In the genomic region with DNA sequence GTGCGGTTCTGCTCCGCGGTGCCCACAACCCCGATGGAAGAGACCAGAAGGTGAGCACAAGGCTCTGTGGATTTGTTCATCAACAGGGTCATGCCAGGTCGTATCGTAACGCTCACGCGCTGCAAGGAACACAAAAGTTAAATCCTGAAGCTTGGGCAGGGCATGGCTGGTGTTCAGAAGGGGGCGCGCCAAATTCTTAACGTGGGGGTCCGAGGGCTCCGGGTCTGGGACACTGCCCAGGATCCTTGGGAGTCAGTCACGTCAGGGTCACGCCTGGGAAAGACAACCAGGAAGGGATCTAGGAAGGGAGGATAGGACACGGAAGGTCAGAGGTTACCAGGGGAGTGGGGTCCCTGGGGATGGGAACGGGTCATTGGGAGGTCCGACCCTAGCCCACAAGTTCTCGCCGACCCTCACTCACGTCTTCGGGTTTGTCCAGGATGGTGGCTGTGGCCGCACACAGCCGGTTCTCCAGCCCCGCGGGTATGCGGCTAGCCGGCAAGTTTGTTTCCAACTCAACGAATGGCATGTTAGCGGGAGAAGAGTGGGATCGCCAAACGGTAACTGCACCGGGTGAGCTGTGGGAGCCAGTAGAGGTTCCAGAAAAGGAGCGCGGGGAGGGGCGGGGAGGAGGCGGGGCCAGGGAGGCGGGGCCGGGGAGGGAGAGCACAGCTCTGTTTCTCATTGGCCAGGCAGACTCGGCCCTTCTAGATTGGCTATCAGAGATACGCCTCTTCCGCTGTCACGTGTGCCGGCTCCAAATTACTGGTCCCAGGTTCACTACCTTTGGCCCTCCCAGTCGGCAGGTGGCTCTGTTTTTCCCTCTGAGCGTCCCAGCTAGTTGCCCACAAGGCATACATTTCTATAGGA, we compare ENCODE assay signal across 8 mouse cellular contexts. TPM values are rescaled to one million over a fixed set of nuclear protein-coding genes. Genes with fewer than 3 reads are reported as not detected.
A peak's percentile ranks its signal among the peaks of the same experiment; 100 is the strongest.
DNase-seq lines count a peak whose midpoint lies in the region; ATAC-seq and TF ChIP-seq lines count a peak whose summit lies in the region.

TSS of gene Ddt (minus strand) at position 620 of the 870 bp plus-strand sequence.

- peak within 1 kb of the TSS; percentile 98 for H3K4me2 ChIP-seq in forebrain, embryonic 13.5 days

- peak; percentile 65 for TF ChIP-seq CTCF in ES-Bruce4 (IDR thresholded peaks at IDR 0.05; ENCODE audit: low read depth, low read length)

- H3K9me3 ChIP-seq in ES-Bruce4 (replicated peaks; ENCODE audit: control insufficient read depth, insufficient read depth, low read length, poor library complexity, severe bottlenecking), result no peaks in the 10 kb centered on the region
- H3K9me3 ChIP-seq in forebrain, embryonic 13.5 days (replicated peaks), result no peaks in the 10 kb centered on the region

- peak within 1 kb of the TSS; percentile 46; the same call in 1 of the 2 replicates for H3K27ac ChIP-seq in ES-Bruce4 (ENCODE audit: insufficient read depth, low read length)
- H3K27ac ChIP-seq in forebrain, embryonic 13.5 days, result no peak within 1 kb of the TSS

- 0 out of 2 replicates have a peak, but pooled peaks have one; percentile 36 for TF ChIP-seq EP300 in ES-Bruce4 (IDR thresholded peaks at IDR 0.05; ENCODE audit: insufficient read depth, low read depth, low read length)

- no peaks in the 10 kb centered on the region for H3K4me1 ChIP-seq in ES-Bruce4 (ENCODE audit: control insufficient read depth, insufficient read depth, low read length)
- H3K4me1 ChIP-seq in forebrain, embryonic 13.5 days, result peaks cover 8% of the 10 kb centered on the region

- peak within 1 kb of the TSS; percentile 60 for H3K9ac ChIP-seq in ES-Bruce4 (ENCODE audit: low read depth, poor library complexity, severe bottlenecking)
- peak within 1 kb of the TSS; percentile 77 for H3K9ac ChIP-seq in forebrain, embryonic 13.5 days

- H3K36me3 ChIP-seq in ES-Bruce4 (ENCODE audit: control insufficient read depth, insufficient read depth, low read length, poor library complexity, severe bottlenecking), result no peaks in the 10 kb centered on the region
- H3K36me3 ChIP-seq in forebrain, embryonic 13.5 days (ENCODE audit: poor library complexity, severe bottlenecking), result no peaks in the 10 kb centered on the region

- peak within 1 kb of the TSS; percentile 83 for H3K4me3 ChIP-seq in ES-Bruce4 (ENCODE audit: low read depth, low read length)
- peak within 1 kb of the TSS; percentile 68 for H3K4me3 ChIP-seq in forebrain, embryonic 13.5 days

- whole genome bisulfite sequencing in forebrain, embryonic 13.5 days, result under 1% methylated on average over 46 of the region's 47 CpGs

- ATAC-seq in cerebellum, adult (ENCODE audit: insufficient number of reproducible peaks, low FRiP score, low TSS enrichment), result peak; percentile 96
- ATAC-seq in forebrain, embryonic 13.5 days, result peak; percentile 97
- peak; percentile 96 for ATAC-seq in neutrophil, adult 5-6 weeks (ENCODE audit: extremely low read depth, insufficient number of reproducible peaks, low FRiP score, poor library complexity, severe bottlenecking)

- peak; percentile 82 to 85 for DNase-seq in heart, postnatal 10 days
- peak; percentile 87 for DNase-seq in layer of hippocampus, adult 11-12 months (ENCODE audit: low spot score)
- DNase-seq in lung, adult 18-20 months, result peak; percentile 92 to 93
- peak; percentile 74 to 88 for DNase-seq in thymus, adult 18-20 months

- intact Hi-C loops in heart, postnatal 10 days (cut with DNase I), result loop anchor here (2.0 kb wide), 1 partner anchor 62 kb away; no protein-coding TSS in a partner anchor

- H3K27me3 ChIP-seq in ES-Bruce4 (ENCODE audit: control insufficient read depth, insufficient read depth, low read length, poor library complexity, severe bottlenecking), result no peaks in the 10 kb centered on the region
- peaks cover 17% of the 10 kb centered on the region for H3K27me3 ChIP-seq in forebrain, embryonic 13.5 days

- peak; percentile 71 for TF ChIP-seq POLR2A in ES-Bruce4 (IDR thresholded peaks at IDR 0.05; ENCODE audit: insufficient read depth, low read length)

RNA-seq across cellular contexts. Expression of gene Ddt, which starts in this region (rescaled TPM):
- polyA plus RNA-seq in ES-Bruce4 (2011; ENCODE audit: insufficient read depth, insufficient read length, low read depth, missing spikeins), result 99.5 and 108 TPM in 2 replicates
- 72.2 and 87.4 TPM in 2 replicates for polyA plus RNA-seq in forebrain, embryonic 13.5 days (2015; fragmentation: Nextera tagmentation; extraction: Ambion mirVana)
- 10 to 100 TPM; 29.6 to 49.2 TPM for total RNA-seq in heart, postnatal 10 days (2021)
- total RNA-seq in neutrophil, adult 5-6 weeks (2017), result 16.6 and 25.1 TPM in 2 replicates
